Mouse (Mus musculus): ENCODE measurements around the gene Acadm. TPM values are rescaled to one million over a fixed set of nuclear protein-coding genes. Genes with fewer than 3 reads are reported as not detected.
A peak's percentile ranks its signal among the peaks of the same experiment; 100 is the strongest.

Acadm gene
- total and polyA plus RNA-seq, 2 experiments: 91.8 to 383 TPM

DNA sequence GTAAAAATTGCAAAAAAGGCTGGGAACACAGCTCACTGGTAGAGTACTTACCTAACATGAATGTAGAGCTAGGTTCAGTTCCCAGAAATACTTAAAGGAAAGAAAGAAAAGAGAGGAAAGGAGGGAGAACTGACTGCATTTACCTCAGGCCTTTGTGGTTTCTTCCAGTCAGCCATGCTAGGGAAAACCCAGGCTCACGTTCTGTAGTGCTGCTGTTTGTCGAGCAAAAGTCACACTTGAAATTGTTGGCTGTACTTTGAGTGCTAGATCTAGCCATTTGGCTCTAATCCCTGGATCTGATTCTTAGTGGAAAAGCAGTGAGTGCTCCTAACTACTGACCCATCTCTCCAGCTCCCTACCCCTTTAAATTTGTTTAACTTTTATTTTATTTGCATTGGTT is 3.7 kb upstream of the Acadm start:
- Histone ChIP-seq H3K9ac (ENCODE audit: low read depth, low read length) (no peak overlapping the region), H3K4me1 (ENCODE audit: control insufficient read depth, insufficient read depth, low read length) (peaks cover 9% of the 10 kb centered on the region), H3K27ac (replicated peaks; ENCODE audit: insufficient read depth, low read depth, low read length) (peak overlapping the region; percentile 77), H3K79me2 (ENCODE audit: control insufficient read depth, insufficient read depth, low read length) (no peaks in the 10 kb centered on the region), H3K27me3 (ENCODE audit: control insufficient read depth, insufficient read depth, low read length) (no peaks in the 10 kb centered on the region), H3K36me3 (ENCODE audit: control insufficient read depth, insufficient read depth, low read length) (no peaks in the 10 kb centered on the region), H3K4me3 (ENCODE audit: insufficient read depth, low read depth, low read length) (no peak overlapping the region)
- DNase-seq (ENCODE audit: extremely low read depth, low read depth, low spot score): peak; percentile 93
- TF ChIP-seq POLR2A (IDR thresholded peaks at IDR 0.05; ENCODE audit: extremely low read depth, insufficient read depth, low read length) (no peak), CTCF (IDR thresholded peaks at IDR 0.05; ENCODE audit: low read depth, low read length) (no peak)
- 8% methylated on average over 2 of the region's 2 CpGs for WGBS

DNA sequence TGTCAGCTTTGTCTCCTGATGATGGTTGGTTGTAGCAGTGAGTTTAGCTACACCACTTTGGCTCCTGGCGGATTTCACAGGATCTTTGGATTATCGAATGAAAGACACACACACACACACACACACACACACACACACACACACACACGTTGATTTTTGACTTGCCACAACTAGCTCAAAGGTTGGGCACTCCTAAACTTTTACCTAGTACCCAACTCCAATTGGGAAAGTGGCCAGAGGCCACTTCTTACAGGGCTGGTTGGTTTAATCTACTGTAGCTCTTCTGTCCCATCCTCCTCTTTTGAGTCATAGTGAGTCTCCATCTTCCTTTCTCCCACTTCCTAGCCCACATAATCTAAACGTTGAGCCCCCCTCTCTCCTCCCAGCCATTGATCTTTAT is 2.8 kb upstream of the Acadm start:
- Histone ChIP-seq H3K27me3 (ENCODE audit: control insufficient read depth, insufficient read depth, low read length) (no peaks in the 10 kb centered on the region), H3K79me2 (ENCODE audit: control insufficient read depth, insufficient read depth, low read length) (no peaks in the 10 kb centered on the region), H3K4me1 (ENCODE audit: control insufficient read depth, insufficient read depth, low read length) (peaks cover 15% of the 10 kb centered on the region), H3K9ac (ENCODE audit: low read depth, low read length) (no peak overlapping the region), H3K27ac (replicated peaks; ENCODE audit: insufficient read depth, low read depth, low read length) (peak overlapping the region; percentile 17; the same call in 1 of the 2 replicates), H3K4me3 (ENCODE audit: insufficient read depth, low read depth, low read length) (no peak overlapping the region), H3K36me3 (ENCODE audit: control insufficient read depth, insufficient read depth, low read length) (no peaks in the 10 kb centered on the region)
- DNase-seq (ENCODE audit: extremely low read depth, low read depth, low spot score): peak; percentile 84
- no peak for TF ChIP-seq CTCF (IDR thresholded peaks at IDR 0.05; ENCODE audit: low read depth, low read length)
- no peak for TF ChIP-seq POLR2A (IDR thresholded peaks at IDR 0.05; ENCODE audit: extremely low read depth, insufficient read depth, low read length)
- 12% methylated on average over 4 of the region's 4 CpGs for WGBS

DNA sequence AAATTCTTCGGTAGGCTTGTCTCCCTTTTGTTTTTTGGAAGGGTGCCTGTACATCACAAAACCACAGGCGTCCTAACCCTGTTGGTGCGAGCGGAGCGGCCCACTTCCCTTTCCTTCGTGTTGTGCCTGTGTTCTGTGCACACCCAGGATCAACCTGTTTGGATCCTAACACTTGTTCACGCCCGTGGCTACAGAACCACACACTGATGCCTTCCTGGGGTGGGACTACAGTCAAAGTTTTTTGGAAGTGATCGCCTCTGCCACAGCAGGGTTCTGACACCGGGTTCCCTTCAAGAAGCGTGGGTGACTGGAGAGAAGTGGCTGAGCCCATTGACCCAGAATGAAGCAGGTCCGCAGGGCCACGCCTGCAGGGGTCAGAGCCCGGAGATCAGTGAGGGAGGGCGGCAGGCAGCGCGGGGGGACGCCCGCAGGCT is 514 bp downstream of the Acadm start:
- Histone ChIP-seq H3K36me3 (ENCODE audit: control insufficient read depth, insufficient read depth, low read length) (peaks cover 13% of the 10 kb centered on the region), H3K9ac (ENCODE audit: low read depth, low read length) (peak overlapping the region; percentile 88), H3K27ac (replicated peaks; ENCODE audit: insufficient read depth, low read depth, low read length) (peak overlapping the region; percentile 86), H3K4me1 (ENCODE audit: control insufficient read depth, insufficient read depth, low read length) (peaks cover 15% of the 10 kb centered on the region), H3K27me3 (ENCODE audit: control insufficient read depth, insufficient read depth, low read length) (no peaks in the 10 kb centered on the region), H3K79me2 (ENCODE audit: control insufficient read depth, insufficient read depth, low read length) (no peaks in the 10 kb centered on the region; the same call in 1 of the 2 replicates), H3K4me3 (ENCODE audit: insufficient read depth, low read depth, low read length) (peak overlapping the region; percentile 79)
- TF ChIP-seq CTCF (IDR thresholded peaks at IDR 0.05; ENCODE audit: low read depth, low read length) (no peak), POLR2A (IDR thresholded peaks at IDR 0.05; ENCODE audit: extremely low read depth, insufficient read depth, low read length) (no peak)
- WGBS: under 1% methylated on average over 19 of the region's 19 CpGs
- peak; percentile 67 for DNase-seq (ENCODE audit: extremely low read depth, low read depth, low spot score)

DNA sequence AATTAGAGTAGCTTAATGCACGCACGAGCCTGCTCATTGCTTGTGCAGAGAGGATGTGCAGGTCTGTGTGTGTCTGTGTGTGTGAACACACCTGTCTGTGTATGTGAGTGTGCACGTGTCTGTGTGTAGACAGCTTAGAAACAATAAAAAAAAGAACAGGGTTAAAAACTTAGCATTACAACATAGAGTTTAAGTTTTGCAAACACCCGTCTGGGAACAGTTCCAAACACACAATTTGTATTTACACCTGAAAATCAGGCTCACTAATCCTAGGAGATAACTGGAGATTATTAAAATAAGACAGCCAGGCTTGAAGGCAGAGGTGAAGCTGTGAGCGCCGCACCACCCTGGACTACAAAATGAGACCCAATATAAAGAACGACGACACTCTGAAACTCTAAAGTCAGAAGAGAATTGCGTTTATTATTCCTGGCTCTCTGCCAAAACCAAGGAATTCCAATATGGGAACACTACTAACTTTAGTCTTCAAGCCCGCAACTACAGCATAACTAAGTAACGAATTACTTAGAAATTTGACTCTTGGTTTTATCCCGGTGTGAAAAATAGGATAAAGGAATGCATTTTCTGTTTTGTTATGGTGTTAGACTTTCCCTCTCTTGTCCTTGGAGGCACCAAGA is 1.3 kb downstream of the Acadm start:
- Histone ChIP-seq H3K4me1 (ENCODE audit: control insufficient read depth, insufficient read depth, low read length) (peaks cover 14% of the 10 kb centered on the region), H3K27ac (replicated peaks; ENCODE audit: insufficient read depth, low read depth, low read length) (peak overlapping the region; percentile 81), H3K36me3 (ENCODE audit: control insufficient read depth, insufficient read depth, low read length) (peaks cover 20% of the 10 kb centered on the region), H3K4me3 (ENCODE audit: insufficient read depth, low read depth, low read length) (peak overlapping the region; percentile 79), H3K27me3 (ENCODE audit: control insufficient read depth, insufficient read depth, low read length) (no peaks in the 10 kb centered on the region), H3K79me2 (ENCODE audit: control insufficient read depth, insufficient read depth, low read length) (no peaks in the 10 kb centered on the region; the same call in 1 of the 2 replicates), H3K9ac (ENCODE audit: low read depth, low read length) (peak overlapping the region; percentile 64)
- 14% methylated on average over 12 of the region's 12 CpGs for whole genome bisulfite sequencing
- TF ChIP-seq POLR2A (IDR thresholded peaks at IDR 0.05; ENCODE audit: extremely low read depth, insufficient read depth, low read length): no peak
- no peak for TF ChIP-seq CTCF (IDR thresholded peaks at IDR 0.05; ENCODE audit: low read depth, low read length)
- DNase-seq (ENCODE audit: extremely low read depth, low read depth, low spot score): peak; percentile 92

DNA sequence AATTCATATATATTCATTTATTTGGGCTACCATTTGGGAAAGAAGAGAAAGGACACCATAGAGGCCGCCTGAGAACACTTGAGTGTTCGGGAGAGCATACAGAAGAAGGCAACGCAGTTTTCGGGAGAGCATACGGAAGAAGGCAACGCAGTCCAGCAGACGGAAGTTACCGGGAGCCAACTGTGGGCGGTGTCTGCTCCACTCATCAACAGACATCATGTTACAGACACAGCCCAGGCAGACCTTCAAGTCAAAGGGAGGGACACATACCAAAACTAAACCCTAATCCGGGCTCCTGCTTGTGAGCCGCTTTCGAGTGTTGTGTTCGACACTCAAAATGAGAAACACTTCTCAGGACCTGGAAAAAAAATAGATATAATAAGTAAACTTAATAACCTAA is 2.8 kb downstream of the Acadm start:
- TF ChIP-seq POLR2A (IDR thresholded peaks at IDR 0.05; ENCODE audit: extremely low read depth, insufficient read depth, low read length) (no peak), CTCF (IDR thresholded peaks at IDR 0.05; ENCODE audit: low read depth, low read length) (no peak)
- Histone ChIP-seq H3K27me3 (ENCODE audit: control insufficient read depth, insufficient read depth, low read length) (no peaks in the 10 kb centered on the region), H3K27ac (replicated peaks; ENCODE audit: insufficient read depth, low read depth, low read length) (no peak overlapping the region), H3K9ac (ENCODE audit: low read depth, low read length) (no peak overlapping the region), H3K79me2 (ENCODE audit: control insufficient read depth, insufficient read depth, low read length) (no peaks in the 10 kb centered on the region; the same call in 1 of the 2 replicates), H3K36me3 (ENCODE audit: control insufficient read depth, insufficient read depth, low read length) (peaks cover 34% of the 10 kb centered on the region), H3K4me1 (ENCODE audit: control insufficient read depth, insufficient read depth, low read length) (peaks cover 6% of the 10 kb centered on the region), H3K4me3 (ENCODE audit: insufficient read depth, low read depth, low read length) (no peak overlapping the region)
- WGBS: 94% methylated on average over 13 of the region's 13 CpGs
- DNase-seq (ENCODE audit: extremely low read depth, low read depth, low spot score): no peak

DNA sequence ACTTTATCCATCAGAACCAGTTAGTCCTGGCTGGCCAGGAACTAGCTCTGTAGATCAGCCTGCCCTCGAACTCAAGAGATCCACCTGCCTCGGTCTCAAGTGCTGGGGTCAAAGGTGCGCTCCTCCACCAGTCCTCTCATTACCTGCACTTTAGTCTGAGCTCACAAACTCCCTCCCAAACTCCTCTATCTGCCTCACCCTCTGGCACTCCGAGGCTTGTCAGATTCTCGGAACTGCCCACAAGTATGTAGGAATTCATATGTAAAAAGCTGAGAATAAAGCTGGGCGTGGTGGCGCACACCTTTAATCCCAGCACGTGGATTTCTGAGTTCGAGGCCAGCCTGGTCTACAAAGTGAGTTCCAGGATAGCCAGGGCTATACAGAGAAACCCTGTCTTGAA is 3.9 kb downstream of the Acadm start:
- Histone ChIP-seq H3K36me3 (ENCODE audit: control insufficient read depth, insufficient read depth, low read length) (peaks cover 43% of the 10 kb centered on the region), H3K27ac (replicated peaks; ENCODE audit: insufficient read depth, low read depth, low read length) (no peak overlapping the region), H3K4me1 (ENCODE audit: control insufficient read depth, insufficient read depth, low read length) (peaks cover 6% of the 10 kb centered on the region), H3K79me2 (ENCODE audit: control insufficient read depth, insufficient read depth, low read length) (no peaks in the 10 kb centered on the region; the same call in 1 of the 2 replicates), H3K4me3 (ENCODE audit: insufficient read depth, low read depth, low read length) (no peak overlapping the region), H3K9ac (ENCODE audit: low read depth, low read length) (no peak overlapping the region), H3K27me3 (ENCODE audit: control insufficient read depth, insufficient read depth, low read length) (no peaks in the 10 kb centered on the region)
- WGBS: 91% methylated on average over 9 of the region's 9 CpGs
- DNase-seq (ENCODE audit: extremely low read depth, low read depth, low spot score): no peak
- TF ChIP-seq POLR2A (IDR thresholded peaks at IDR 0.05; ENCODE audit: extremely low read depth, insufficient read depth, low read length): no peak
- TF ChIP-seq CTCF (IDR thresholded peaks at IDR 0.05; ENCODE audit: low read depth, low read length): no peak
